Comparison of ENCODE assay signal across 25 mouse cellular contexts in the genomic region with DNA sequence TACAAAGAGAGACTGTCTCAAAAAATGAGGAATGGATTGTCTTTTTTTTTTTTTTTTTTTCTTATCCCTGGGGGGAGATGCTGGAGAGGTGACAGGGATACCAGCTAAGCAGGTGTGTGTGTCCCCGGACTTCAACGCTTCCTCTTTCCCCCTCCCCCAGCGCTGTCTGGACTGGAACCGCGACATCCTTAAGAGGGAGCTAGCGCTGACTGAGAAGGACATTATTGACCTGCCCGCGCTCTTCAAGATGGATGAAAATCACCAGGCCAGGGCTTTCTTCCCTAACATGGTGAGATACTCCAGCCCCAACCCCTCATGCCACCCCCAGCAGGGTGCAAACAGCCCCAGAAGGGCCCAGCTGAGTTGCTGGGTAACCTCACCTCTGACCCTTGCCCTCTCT. TPM values are rescaled to one million over a fixed set of nuclear protein-coding genes. Genes with fewer than 3 reads are reported as not detected.
DNase-seq lines count a peak whose midpoint lies in the region; ATAC-seq and TF ChIP-seq lines count a peak whose summit lies in the region.
"Had no signal": no experiment of that assay in that cellular context is flagged by ENCODE, and none has a peak within 500 bp of the region (broad histone marks: within the 10 kb centered on the region; RNA-seq: fewer than 3 reads in every experiment).

No protein-coding gene starts in this region.

- peak overlapping the region; percentile 62 for H3K27ac ChIP-seq in small intestine, adult 2 months (ENCODE audit: insufficient read depth, low read depth, low read length)
- no peak overlapping the region for H3K27ac ChIP-seq in limb, embryonic 10.5 days
- H3K27ac ChIP-seq: embryonic facial prominence, embryonic 13.5 days; forebrain, embryonic 10.5 days; heart, embryonic 13.5 days; hindbrain, embryonic 10.5 days; hindbrain, embryonic 15.5 days; intestine, embryonic 15.5 days; layer of hippocampus, adult 2 months; liver, embryonic 12.5 days; midbrain, embryonic 12.5 days; neural tube, embryonic 13.5 days had no signal

- no peak for TF ChIP-seq POLR2A in small intestine, adult 2 months (IDR thresholded peaks at IDR 0.05; ENCODE audit: low read depth, low read length)

- H3K4me3 ChIP-seq in small intestine, adult 2 months (ENCODE audit: low read depth, low read length), result no peak overlapping the region
- H3K4me3 ChIP-seq in limb, embryonic 10.5 days, result no peak overlapping the region
- H3K4me3 ChIP-seq: embryonic facial prominence, embryonic 13.5 days; forebrain, embryonic 10.5 days; heart, embryonic 13.5 days; hindbrain, embryonic 10.5 days; hindbrain, embryonic 15.5 days; intestine, embryonic 15.5 days; layer of hippocampus, adult 2 months; liver, embryonic 12.5 days; midbrain, embryonic 12.5 days; myocyte; neural tube, embryonic 13.5 days had no signal

- H3K36me3 ChIP-seq in small intestine, adult 2 months (ENCODE audit: control insufficient read depth, insufficient read depth, low read length), result no peaks in the 10 kb centered on the region
- no peaks in the 10 kb centered on the region for H3K36me3 ChIP-seq in limb, embryonic 10.5 days
- H3K36me3 ChIP-seq: embryonic facial prominence, embryonic 13.5 days; forebrain, embryonic 10.5 days; heart, embryonic 13.5 days; hindbrain, embryonic 10.5 days; hindbrain, embryonic 15.5 days; intestine, embryonic 15.5 days; liver, embryonic 12.5 days; midbrain, embryonic 12.5 days; neural tube, embryonic 13.5 days had no signal

- 88% methylated on average over 8 of the region's 8 CpGs for WGBS in small intestine, adult 2 months
- WGBS in limb, embryonic 10.5 days, result 80% methylated on average over 8 of the region's 8 CpGs

- DNase-seq in spleen, postnatal 36 days (ENCODE audit: low spot score in 2 of 2), result peak; percentile 63 to 64
- no peak for DNase-seq in spleen, postnatal 4 days (ENCODE audit: low spot score in 2 of 2)
- peak; percentile 19 for DNase-seq in CD4-positive helper T cell, adult 2 months (ENCODE audit: low read depth, low spot score)
- DNase-seq in cerebellum, postnatal 10 days, result no peak
- DNase-seq in limb, embryonic 10.5 days (ENCODE audit: low spot score), result no peak
- DNase-seq: adrenal gland, postnatal 14 days; cerebellum, adult 11-12 months; cerebellum, adult 9-11 months; forebrain, postnatal 0 days; heart, postnatal 10 days; liver, postnatal 0 days; lung, postnatal 36 days had no signal

- peaks cover 4% of the 10 kb centered on the region for H3K4me1 ChIP-seq in small intestine, adult 2 months (ENCODE audit: control insufficient read depth, insufficient read depth, insufficient read length, low read length)
- H3K4me1 ChIP-seq in limb, embryonic 10.5 days, result peaks cover 8% of the 10 kb centered on the region; the same call in 1 of the 2 replicates
- H3K4me1 ChIP-seq: embryonic facial prominence, embryonic 13.5 days; hindbrain, embryonic 10.5 days; hindbrain, embryonic 15.5 days; intestine, embryonic 15.5 days; midbrain, embryonic 12.5 days; neural tube, embryonic 13.5 days had no signal

- no peak for ATAC-seq in granulocyte monocyte progenitor cell, adult 5-6 weeks (replicated peaks; ENCODE audit: poor library complexity, severe bottlenecking)
- ATAC-seq: forebrain, postnatal 0 days; liver, embryonic 12.5 days; liver, postnatal 0 days had no signal

- no peak for TF ChIP-seq CTCF in small intestine, adult 2 months (IDR thresholded peaks at IDR 0.05; ENCODE audit: extremely low read depth, insufficient read length, insufficient replicate concordance, low read depth, low read length)

- no peaks in the 10 kb centered on the region for H3K27me3 ChIP-seq in small intestine, adult 2 months (ENCODE audit: control insufficient read depth, insufficient read depth, low read length)
- H3K27me3 ChIP-seq in limb, embryonic 10.5 days (ENCODE audit: low read depth, poor library complexity, severe bottlenecking), result no peaks in the 10 kb centered on the region
- H3K27me3 ChIP-seq: embryonic facial prominence, embryonic 13.5 days; heart, embryonic 13.5 days; hindbrain, embryonic 15.5 days; intestine, embryonic 15.5 days; liver, embryonic 12.5 days; midbrain, embryonic 12.5 days; neural tube, embryonic 13.5 days had no signal

- no peaks in the 10 kb centered on the region for H3K9me3 ChIP-seq in limb, embryonic 10.5 days (replicated peaks)
- H3K9me3 ChIP-seq: embryonic facial prominence, embryonic 13.5 days; hindbrain, embryonic 15.5 days; intestine, embryonic 15.5 days; midbrain, embryonic 12.5 days; neural tube, embryonic 13.5 days had no signal

RNA-seq across cellular contexts. Expression of a gene that starts 12.0 kb away (rescaled TPM):
- polyA plus RNA-seq in small intestine, adult 2 months (2012; rRNA removed), result 304 and 515 TPM in 2 replicates
- 428 and 436 TPM in 2 replicates for polyA plus RNA-seq in limb, embryonic 10.5 days (2016; fragmentation: Nextera tagmentation; extraction: Ambion mirVana)
- 143 and 167 TPM in 2 replicates for total RNA-seq in granulocyte monocyte progenitor cell, adult 5-6 weeks (2014; fragmentation: Nextera tagmentation)
- 116 and 142 TPM in 2 replicates for total RNA-seq in granulocyte monocyte progenitor cell, adult 5-6 weeks (2017)

RNA-seq across cellular contexts. Expression of a gene that starts 37.6 kb away (rescaled TPM):
- polyA plus RNA-seq in small intestine, adult 2 months (2012; rRNA removed), result 63.0 and 76.6 TPM in 2 replicates
- 33.9 and 44.0 TPM in 2 replicates for polyA plus RNA-seq in limb, embryonic 10.5 days (2016; fragmentation: Nextera tagmentation; extraction: Ambion mirVana)
- 30.0 and 30.5 TPM in 2 replicates for total RNA-seq in granulocyte monocyte progenitor cell, adult 5-6 weeks (2014; fragmentation: Nextera tagmentation)
- total RNA-seq in granulocyte monocyte progenitor cell, adult 5-6 weeks (2017), result 14.5 and 23.6 TPM in 2 replicates

RNA-seq across cellular contexts. Expression of a gene that starts 42.9 kb away (rescaled TPM):
- 2.3 and 5.3 TPM in 2 replicates for polyA plus RNA-seq in small intestine, adult 2 months (2012; rRNA removed)
- polyA plus RNA-seq in limb, embryonic 10.5 days (2016; fragmentation: Nextera tagmentation; extraction: Ambion mirVana), result 0.05 and 0.33 TPM in 2 replicates
- total RNA-seq in granulocyte monocyte progenitor cell, adult 5-6 weeks (2014; fragmentation: Nextera tagmentation), result 13.1 TPM in 2 replicates
- 4.0 and 6.6 TPM in 2 replicates for total RNA-seq in granulocyte monocyte progenitor cell, adult 5-6 weeks (2017)

Comparison
In these comparisons a context has a peak if more than half of its experiments do, and no peak if none do; other contexts are left out.
1. DNase-seq: peak in spleen, postnatal 36 days (2 of 2) and CD4-positive helper T cell, adult 2 months (single experiment); none in spleen, postnatal 4 days (0 of 2), cerebellum, postnatal 10 days (0 of 2) and limb, embryonic 10.5 days (single experiment).